Mouse (Mus musculus): ENCODE data around the gene Pakap. TPM values are rescaled to one million over a fixed set of nuclear protein-coding genes. Genes with fewer than 3 reads are reported as not detected.

Gene Pakap
- polyA plus RNA-seq, 1 experiment from 2014 or later = 25.7 TPM

DNA sequence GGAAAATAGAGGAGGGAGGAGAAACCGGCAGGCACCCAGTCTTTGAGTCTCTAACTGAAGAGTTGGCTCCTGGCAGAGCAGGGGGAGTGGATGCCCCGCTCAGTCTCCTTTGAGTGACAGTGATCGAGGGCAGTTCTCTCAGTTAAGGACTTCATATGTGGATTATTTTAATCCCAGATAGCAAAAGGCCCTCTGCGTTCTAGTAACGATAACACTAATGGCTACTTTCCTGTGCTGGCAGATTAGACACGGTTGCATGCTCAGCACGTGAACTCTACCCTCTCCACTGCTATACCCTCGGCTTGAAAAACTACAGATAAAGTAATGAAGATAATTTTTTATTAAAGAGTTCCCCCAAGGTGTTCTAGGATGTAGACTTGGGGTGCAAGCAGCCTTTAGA, 226.0 kb downstream of the Pakap start:
- no peaks in the 10 kb centered on the region for H3K9me3 ChIP-seq (replicated peaks; ENCODE audit: control insufficient read depth, low read length)
- 43% methylated on average over 8 of the region's 8 CpGs for WGBS
- H3K4me1 ChIP-seq (ENCODE audit: control insufficient read depth, insufficient read depth, low read length) = peaks cover 20% of the 10 kb centered on the region; the same call in 1 of the 2 replicates
- peak overlapping the region; percentile 4; the same call in 1 of the 2 replicates for H3K27ac ChIP-seq (ENCODE audit: low read length)
- H3K36me3 ChIP-seq (ENCODE audit: control insufficient read depth, insufficient read depth, low read length) = no peaks in the 10 kb centered on the region
- no peaks in the 10 kb centered on the region for H3K27me3 ChIP-seq (ENCODE audit: control insufficient read depth, insufficient read depth, low read length)
- ATAC-seq (ENCODE audit: insufficient read depth, low FRiP score) = no peak
- H3K4me2 ChIP-seq (ENCODE audit: low read depth, low read length) = no peak overlapping the region
- no peak overlapping the region for H3K9ac ChIP-seq (ENCODE audit: low read length)
- H3K4me3 ChIP-seq (replicated peaks; ENCODE audit: low read length) = no peak overlapping the region

- no peaks in the 10 kb centered on the region for H3K27me3 ChIP-seq (ENCODE audit: control insufficient read depth, insufficient read depth, low read length)
- no peaks in the 10 kb centered on the region for H3K36me3 ChIP-seq (ENCODE audit: control insufficient read depth, insufficient read depth, low read length)
- no peak overlapping the region for H3K4me2 ChIP-seq (ENCODE audit: low read depth, low read length)
- 15% methylated on average over 3 of the region's 3 CpGs for WGBS
- no peak overlapping the region for H3K9ac ChIP-seq (ENCODE audit: low read length)
- peak overlapping the region; percentile 4; the same call in 1 of the 2 replicates for H3K27ac ChIP-seq (ENCODE audit: low read length)
- peaks cover 20% of the 10 kb centered on the region; the same call in 1 of the 2 replicates for H3K4me1 ChIP-seq (ENCODE audit: control insufficient read depth, insufficient read depth, low read length)
- no peaks in the 10 kb centered on the region for H3K9me3 ChIP-seq (replicated peaks; ENCODE audit: control insufficient read depth, low read length)
- no peak overlapping the region for H3K4me3 ChIP-seq (replicated peaks; ENCODE audit: low read length)
- peak; percentile 48; the same call in 1 of the 2 replicates for ATAC-seq (ENCODE audit: insufficient read depth, low FRiP score)
Measured at GRCm38 (mm10) chr4:57794547-57794946, 226.6 kb downstream of the Pakap start.

DNA sequence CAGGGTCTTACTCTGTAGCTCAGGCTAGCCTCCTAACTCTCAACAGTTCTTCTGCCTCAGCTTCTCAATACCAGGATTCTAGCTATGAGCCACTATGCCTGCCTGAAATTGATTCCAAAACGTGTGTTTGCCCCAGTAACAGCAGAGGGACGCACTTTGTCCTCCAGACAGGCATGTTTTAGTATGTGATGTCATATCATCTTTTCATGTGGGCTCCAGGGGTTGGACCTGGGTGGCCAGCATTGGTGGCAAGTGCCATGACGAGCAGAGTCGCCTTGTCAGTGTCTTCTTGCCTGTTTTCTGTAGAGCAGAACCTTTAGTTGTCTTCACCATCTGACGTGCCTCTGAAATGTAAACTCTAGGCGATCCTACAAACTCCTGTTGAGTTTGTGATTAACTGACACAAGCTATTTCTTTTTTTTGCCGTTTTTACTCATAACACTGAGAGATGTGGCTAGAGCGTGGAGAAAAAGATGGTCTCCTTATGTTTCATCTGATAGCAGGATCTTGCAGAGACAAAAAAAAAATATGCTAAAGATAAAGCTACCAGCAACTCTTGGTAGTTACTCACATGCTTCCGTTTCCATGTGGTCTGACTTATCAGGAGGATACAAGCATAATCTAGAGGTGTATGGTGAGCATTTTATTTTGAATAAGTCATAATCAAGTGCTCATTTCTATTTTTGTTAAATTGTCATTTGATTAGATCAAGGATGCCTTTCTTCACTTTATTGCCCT, 229.7 kb downstream of the Pakap start:
- Histone ChIP-seq H3K4me2 (ENCODE audit: low read depth, low read length) (no peak overlapping the region), H3K27me3 (ENCODE audit: control insufficient read depth, insufficient read depth, low read length) (no peaks in the 10 kb centered on the region), H3K9ac (ENCODE audit: low read length) (no peak overlapping the region), H3K36me3 (ENCODE audit: control insufficient read depth, insufficient read depth, low read length) (no peaks in the 10 kb centered on the region), H3K4me1 (ENCODE audit: control insufficient read depth, insufficient read depth, low read length) (peaks cover 20% of the 10 kb centered on the region; the same call in 1 of the 2 replicates), H3K4me3 (replicated peaks; ENCODE audit: low read length) (no peak overlapping the region), H3K27ac (ENCODE audit: low read length) (no peak overlapping the region), H3K9me3 (replicated peaks; ENCODE audit: control insufficient read depth, low read length) (no peaks in the 10 kb centered on the region)
- no peak for ATAC-seq (ENCODE audit: insufficient read depth, low FRiP score)
- 54% methylated on average over 9 of the region's 9 CpGs for WGBS

GRCm38 (mm10) chr4:57798286-57799018, 230.5 kb downstream of the Pakap start:
- Histone ChIP-seq H3K9me3 (replicated peaks; ENCODE audit: control insufficient read depth, low read length) (no peaks in the 10 kb centered on the region), H3K27me3 (ENCODE audit: control insufficient read depth, insufficient read depth, low read length) (no peaks in the 10 kb centered on the region), H3K36me3 (ENCODE audit: control insufficient read depth, insufficient read depth, low read length) (no peaks in the 10 kb centered on the region), H3K9ac (ENCODE audit: low read length) (peak overlapping the region; percentile 19; the same call in 1 of the 2 replicates), H3K4me1 (ENCODE audit: control insufficient read depth, insufficient read depth, low read length) (peaks cover 20% of the 10 kb centered on the region; the same call in 1 of the 2 replicates), H3K4me2 (ENCODE audit: low read depth, low read length) (no peak overlapping the region), H3K4me3 (replicated peaks; ENCODE audit: low read length) (no peak overlapping the region), H3K27ac (ENCODE audit: low read length) (peak overlapping the region; percentile 51)
- peak; percentile 89 for ATAC-seq (ENCODE audit: insufficient read depth, low FRiP score)
- 37% methylated on average over 10 of the region's 10 CpGs for WGBS

GRCm38 (mm10) chr4:57799297-57799696, 231.3 kb downstream of the Pakap start:
- no peak for ATAC-seq (ENCODE audit: insufficient read depth, low FRiP score)
- H3K27ac ChIP-seq (ENCODE audit: low read length) = no peak overlapping the region
- H3K4me2 ChIP-seq (ENCODE audit: low read depth, low read length) = no peak overlapping the region
- no peaks in the 10 kb centered on the region for H3K9me3 ChIP-seq (replicated peaks; ENCODE audit: control insufficient read depth, low read length)
- H3K9ac ChIP-seq (ENCODE audit: low read length) = no peak overlapping the region
- peaks cover 12% of the 10 kb centered on the region; the same call in 1 of the 2 replicates for H3K4me1 ChIP-seq (ENCODE audit: control insufficient read depth, insufficient read depth, low read length)
- WGBS = 54% methylated on average over 1 of the region's 1 CpGs
- no peaks in the 10 kb centered on the region for H3K27me3 ChIP-seq (ENCODE audit: control insufficient read depth, insufficient read depth, low read length)
- no peak overlapping the region for H3K4me3 ChIP-seq (replicated peaks; ENCODE audit: low read length)
- no peaks in the 10 kb centered on the region for H3K36me3 ChIP-seq (ENCODE audit: control insufficient read depth, insufficient read depth, low read length)

DNA sequence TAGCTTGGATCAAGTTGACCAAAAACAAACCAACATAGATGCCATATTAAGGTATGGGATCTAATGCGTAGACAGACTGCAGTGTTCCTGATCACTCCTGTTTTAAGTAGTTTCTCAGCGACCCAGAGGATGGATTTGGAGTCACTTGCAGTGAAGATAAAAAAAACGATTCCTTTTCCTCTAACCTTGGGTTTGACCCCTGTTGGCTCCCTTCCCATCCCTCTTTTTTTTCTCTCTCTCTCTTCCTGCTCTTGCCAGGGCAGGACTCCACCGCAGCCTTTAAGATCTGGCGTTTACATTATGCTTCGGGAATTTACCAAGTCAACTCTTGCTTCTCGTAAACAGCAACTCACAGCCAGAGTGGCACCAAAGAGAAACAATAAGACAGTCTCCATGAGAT, 233.3 kb downstream of the Pakap start:
- H3K27ac ChIP-seq (ENCODE audit: low read length) = no peak overlapping the region
- 43% methylated on average over 7 of the region's 7 CpGs for WGBS
- H3K4me3 ChIP-seq (replicated peaks; ENCODE audit: low read length) = no peak overlapping the region
- no peak overlapping the region for H3K4me2 ChIP-seq (ENCODE audit: low read depth, low read length)
- H3K9ac ChIP-seq (ENCODE audit: low read length) = no peak overlapping the region
- no peaks in the 10 kb centered on the region for H3K36me3 ChIP-seq (ENCODE audit: control insufficient read depth, insufficient read depth, low read length)
- H3K4me1 ChIP-seq (ENCODE audit: control insufficient read depth, insufficient read depth, low read length) = 0 out of 2 replicates have a peak, but pooled peaks cover 10% of the 10 kb centered on the region
- H3K27me3 ChIP-seq (ENCODE audit: control insufficient read depth, insufficient read depth, low read length) = no peaks in the 10 kb centered on the region
- no peaks in the 10 kb centered on the region for H3K9me3 ChIP-seq (replicated peaks; ENCODE audit: control insufficient read depth, low read length)
- no peak for ATAC-seq (ENCODE audit: insufficient read depth, low FRiP score)

- no peaks in the 10 kb centered on the region for H3K27me3 ChIP-seq (ENCODE audit: control insufficient read depth, insufficient read depth, low read length)
- ATAC-seq (ENCODE audit: insufficient read depth, low FRiP score) = no peak
- WGBS = 92% methylated on average over 5 of the region's 5 CpGs
- H3K9me3 ChIP-seq (replicated peaks; ENCODE audit: control insufficient read depth, low read length) = no peaks in the 10 kb centered on the region
- H3K36me3 ChIP-seq (ENCODE audit: control insufficient read depth, insufficient read depth, low read length) = no peaks in the 10 kb centered on the region
- H3K4me3 ChIP-seq (replicated peaks; ENCODE audit: low read length) = no peak overlapping the region
- H3K4me1 ChIP-seq (ENCODE audit: control insufficient read depth, insufficient read depth, low read length) = 0 out of 2 replicates have a peak, but pooled peaks cover 10% of the 10 kb centered on the region
- H3K9ac ChIP-seq (ENCODE audit: low read length) = no peak overlapping the region
- H3K27ac ChIP-seq (ENCODE audit: low read length) = no peak overlapping the region
- no peak overlapping the region for H3K4me2 ChIP-seq (ENCODE audit: low read depth, low read length)
Measured at GRCm38 (mm10) chr4:57801986-57802385, 234.0 kb downstream of the Pakap start.

DNA sequence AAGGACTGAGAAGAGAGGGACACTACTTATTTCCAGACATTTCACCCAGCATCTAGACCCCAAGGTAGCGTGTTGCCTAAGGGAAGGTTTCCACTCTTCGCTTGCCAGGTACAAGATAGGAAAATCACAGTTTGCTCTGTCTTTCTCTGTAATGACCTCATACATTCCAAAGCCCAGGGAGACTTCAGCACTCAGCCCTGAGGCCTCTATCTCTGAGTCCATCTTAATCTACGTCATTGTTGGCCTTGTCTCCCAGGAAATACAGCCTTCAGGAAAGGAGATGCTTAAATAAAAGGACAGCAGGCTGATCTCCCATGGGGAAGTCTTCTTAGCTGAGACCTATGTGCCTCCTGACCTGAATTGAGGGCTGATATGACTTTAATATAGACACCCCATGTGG, 234.4 kb downstream of the Pakap start:
- 86% methylated on average over 3 of the region's 3 CpGs for WGBS
- ATAC-seq (ENCODE audit: insufficient read depth, low FRiP score) = no peak

GRCm38 (mm10) chr4:57804902-57805301, 236.9 kb downstream of the Pakap start:
- Histone ChIP-seq H3K27ac (ENCODE audit: low read length) (no peak overlapping the region), H3K4me3 (replicated peaks; ENCODE audit: low read length) (no peak overlapping the region), H3K9me3 (replicated peaks; ENCODE audit: control insufficient read depth, low read length) (no peaks in the 10 kb centered on the region), H3K4me2 (ENCODE audit: low read depth, low read length) (no peak overlapping the region), H3K36me3 (ENCODE audit: control insufficient read depth, insufficient read depth, low read length) (no peaks in the 10 kb centered on the region), H3K4me1 (ENCODE audit: control insufficient read depth, insufficient read depth, low read length) (no peaks in the 10 kb centered on the region), H3K9ac (ENCODE audit: low read length) (no peak overlapping the region), H3K27me3 (ENCODE audit: control insufficient read depth, insufficient read depth, low read length) (no peaks in the 10 kb centered on the region)
- no peak for ATAC-seq (ENCODE audit: insufficient read depth, low FRiP score)
- WGBS = 73% methylated on average over 6 of the region's 6 CpGs

More for the DNA sequence above, 234.4 kb downstream of the Pakap start:
- Histone ChIP-seq H3K36me3 (ENCODE audit: control insufficient read depth, insufficient read depth, low read length) (no peaks in the 10 kb centered on the region), H3K4me1 (ENCODE audit: control insufficient read depth, insufficient read depth, low read length) (0 out of 2 replicates have a peak, but pooled peaks cover 9% of the 10 kb centered on the region), H3K9me3 (replicated peaks; ENCODE audit: control insufficient read depth, low read length) (no peaks in the 10 kb centered on the region), H3K27me3 (ENCODE audit: control insufficient read depth, insufficient read depth, low read length) (no peaks in the 10 kb centered on the region), H3K4me3 (replicated peaks; ENCODE audit: low read length) (no peak overlapping the region), H3K27ac (ENCODE audit: low read length) (no peak overlapping the region), H3K4me2 (ENCODE audit: low read depth, low read length) (no peak overlapping the region), H3K9ac (ENCODE audit: low read length) (no peak overlapping the region)

Data from stomach, embryonic 16.5 days (tissue).